Mouse (Mus musculus): Measurements from ENCODE around the gene Cdc42ep5.
"Not testable (repeated sequence)": the region's sequence is repeated elsewhere in the genome, so short reads cannot be mapped to it uniquely, and the experiment has no call there.

The Cdc42ep5 gene

GRCm38 (mm10) chr7:4164090-4164910 lies at the start of gene Cdc42ep5:
Gene Cdc42ep5, minus strand, starts transcription at chr7:4164860.
- DNase-seq (ENCODE audit: low read depth, low spot score) = peak; percentile 57

- not testable (repeated sequence) for DNase-seq (ENCODE audit: low read depth, low spot score)
Measured at GRCm38 (mm10) chr7:4213436-4213835, 48.8 kb upstream of the Cdc42ep5 start.

- DNase-seq (ENCODE audit: low read depth, low spot score) = no peak
Measured at GRCm38 (mm10) chr7:4208626-4209025, 44.0 kb upstream of the Cdc42ep5 start.

- DNase-seq (ENCODE audit: low read depth, low spot score) = no peak
Measured at GRCm38 (mm10) chr7:4207126-4207525, 42.5 kb upstream of the Cdc42ep5 start.

GRCm38 (mm10) chr7:4178438-4178837 lies 13.8 kb upstream of the Cdc42ep5 start:
- no peak for DNase-seq (ENCODE audit: low read depth, low spot score)

- DNase-seq (ENCODE audit: low read depth, low spot score) = no peak
Measured at GRCm38 (mm10) chr7:4170193-4170938, 5.7 kb upstream of the Cdc42ep5 start.

- no peak for DNase-seq (ENCODE audit: low read depth, low spot score)
Measured at GRCm38 (mm10) chr7:4167098-4167497, 2.4 kb upstream of the Cdc42ep5 start.

- DNase-seq (ENCODE audit: low read depth, low spot score) = no peak
Measured at GRCm38 (mm10) chr7:4165286-4165685, 626 bp upstream of the Cdc42ep5 start.

- DNase-seq (ENCODE audit: low read depth, low spot score) = peak; percentile 10
Measured at GRCm38 (mm10) chr7:4163571-4164072, 1.0 kb downstream of the Cdc42ep5 start.

GRCm38 (mm10) chr7:4161596-4161995 lies 3.1 kb downstream of the Cdc42ep5 start:
- not testable (repeated sequence) for DNase-seq (ENCODE audit: low read depth, low spot score)

- no peak for DNase-seq (ENCODE audit: low read depth, low spot score)
Measured at GRCm38 (mm10) chr7:4154976-4155375, 9.7 kb downstream of the Cdc42ep5 start.

- DNase-seq (ENCODE audit: low read depth, low spot score) = no peak
Measured at GRCm38 (mm10) chr7:4154356-4154755, 10.3 kb downstream of the Cdc42ep5 start.

- no peak for DNase-seq (ENCODE audit: low read depth, low spot score)
Measured at GRCm38 (mm10) chr7:4151241-4151640, 13.4 kb downstream of the Cdc42ep5 start.

- DNase-seq (ENCODE audit: low read depth, low spot score) = peak; percentile 61
Measured at GRCm38 (mm10) chr7:4150811-4151221, 13.8 kb downstream of the Cdc42ep5 start.

- no peak for DNase-seq (ENCODE audit: low read depth, low spot score)
Measured at GRCm38 (mm10) chr7:4150059-4150541, 14.6 kb downstream of the Cdc42ep5 start, which contains the start of gene Leng9. Gene Leng9, minus strand, starts transcription at chr7:4150374.

- DNase-seq (ENCODE audit: low read depth, low spot score) = peak; percentile 88
Measured at GRCm38 (mm10) chr7:4149209-4150054, 15.2 kb downstream of the Cdc42ep5 start.

GRCm38 (mm10) chr7:4148341-4149208 lies 16.1 kb downstream of the Cdc42ep5 start:
- no peak for DNase-seq (ENCODE audit: low read depth, low spot score)

- DNase-seq (ENCODE audit: low read depth, low spot score) = no peak
Measured at GRCm38 (mm10) chr7:4147836-4148235, 16.8 kb downstream of the Cdc42ep5 start.

- DNase-seq (ENCODE audit: low read depth, low spot score) = no peak
Measured at GRCm38 (mm10) chr7:4147371-4147770, 17.3 kb downstream of the Cdc42ep5 start.
